In the genomic region with DNA sequence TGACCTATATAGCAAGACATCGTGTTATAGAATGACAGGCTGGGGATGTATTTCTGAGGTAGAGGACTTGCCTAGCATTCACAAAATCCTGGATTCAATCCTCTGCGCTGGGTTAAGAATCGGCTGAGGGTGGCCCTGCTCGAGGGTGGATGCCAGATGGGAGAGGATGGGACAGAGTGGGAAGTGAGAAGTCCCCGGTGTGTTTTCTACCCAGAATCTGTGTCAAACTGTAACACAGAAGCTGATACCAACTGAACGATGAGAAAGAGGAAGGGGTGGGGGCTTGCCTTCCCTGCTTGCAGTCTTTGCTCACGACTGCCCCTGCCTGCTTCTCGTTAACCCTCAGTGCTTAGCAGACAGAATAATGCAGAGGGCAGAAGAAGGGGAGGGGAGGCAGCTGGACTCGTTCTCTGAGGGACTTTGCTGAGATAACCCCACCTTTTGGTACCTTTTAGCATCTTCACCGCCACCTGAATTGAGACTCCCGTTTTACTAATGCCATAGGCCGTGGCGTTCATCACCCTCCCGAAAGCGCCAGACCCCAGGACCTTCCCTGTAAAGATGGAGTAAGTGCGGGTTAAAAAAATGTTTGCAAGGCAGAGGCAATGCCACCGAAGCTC, we compare ENCODE assay signal across 17 mouse cellular contexts. TPM values are rescaled to one million over a fixed set of nuclear protein-coding genes. Genes with fewer than 3 reads are reported as not detected.
DNase-seq lines count a peak whose midpoint lies in the region.
"Had no signal": no experiment of that assay in that cellular context is flagged by ENCODE, and none has a peak within 500 bp of the region (broad histone marks: within the 10 kb centered on the region; RNA-seq: fewer than 3 reads in every experiment).

No protein-coding gene starts in this region.

- H3K36me3 ChIP-seq in heart, embryonic 10.5 days: no peaks in the 10 kb centered on the region
- H3K36me3 ChIP-seq: heart, embryonic 12.5 days; hindbrain, embryonic 12.5 days; kidney, embryonic 15.5 days; limb, embryonic 13.5 days had no signal

- H3K27me3 ChIP-seq in heart, embryonic 10.5 days (ENCODE audit: insufficient read depth, poor library complexity, severe bottlenecking): no peaks in the 10 kb centered on the region
- H3K27me3 ChIP-seq: forebrain, embryonic 13.5 days; heart, embryonic 12.5 days; hindbrain, embryonic 12.5 days; kidney, embryonic 15.5 days; limb, embryonic 13.5 days had no signal

- H3K4me1 ChIP-seq in heart, embryonic 10.5 days: no peaks in the 10 kb centered on the region
- H3K4me1 ChIP-seq: forebrain, embryonic 13.5 days; heart, embryonic 12.5 days; hindbrain, embryonic 12.5 days; kidney, embryonic 15.5 days; limb, embryonic 13.5 days had no signal

- peak; percentile 68 for DNase-seq in heart, embryonic 10.5 days (ENCODE audit: low spot score)
- no peak for DNase-seq in heart, adult 18-20 months
- peak; percentile 33 to 42 for DNase-seq in B cell, adult 2 months
- peak; percentile 75 to 87 for DNase-seq in layer of hippocampus, adult 18-20 months (ENCODE audit: low spot score in 2 of 2)
- peak; percentile 50 to 67 for DNase-seq in left cerebral cortex, postnatal 36 days (ENCODE audit: low spot score in 2 of 2)
- DNase-seq in cerebellum, adult 9-10 months: no peak
- no peak for DNase-seq in Muller cell, postnatal 12 days (ENCODE audit: inconsistent ontology term)
- DNase-seq in lung, adult 18-20 months: no peak

- no peak overlapping the region for H3K4me3 ChIP-seq in heart, embryonic 10.5 days
- H3K4me3 ChIP-seq: forebrain, embryonic 13.5 days; heart, embryonic 12.5 days; hindbrain, embryonic 12.5 days; kidney, embryonic 15.5 days; limb, embryonic 13.5 days had no signal

- no peak overlapping the region for H3K27ac ChIP-seq in heart, embryonic 10.5 days
- H3K27ac ChIP-seq: forebrain, embryonic 13.5 days; hindbrain, embryonic 12.5 days; kidney, embryonic 15.5 days; limb, embryonic 13.5 days had no signal

- no peaks in the 10 kb centered on the region for H3K9me3 ChIP-seq in heart, embryonic 10.5 days
- H3K9me3 ChIP-seq: forebrain, embryonic 13.5 days; heart, embryonic 12.5 days; hindbrain, embryonic 12.5 days; kidney, embryonic 15.5 days; limb, embryonic 13.5 days had no signal

- WGBS in heart, embryonic 10.5 days: 59% methylated on average over 17 of the region's 17 CpGs

- intact Hi-C loops in left cerebral cortex, postnatal 36 days (cut with DNase I): no loop called here

RNA-seq across cellular contexts. Expression of a gene that starts 32.0 kb away (rescaled TPM):
- polyA plus RNA-seq in heart, embryonic 10.5 days (2016; fragmentation: Nextera tagmentation; extraction: Ambion mirVana): not detected in 2 replicates
- total RNA-seq in heart, adult 18-20 months (2021): not detected
- total RNA-seq in layer of hippocampus, adult 18-20 months (2021): not detected
- total RNA-seq in left cerebral cortex, postnatal 36 days (2021): not detected
- polyA plus RNA-seq: forebrain, embryonic 13.5 days; heart, embryonic 12.5 days; hindbrain, embryonic 12.5 days; kidney, embryonic 15.5 days; limb, embryonic 13.5 days; lung, embryonic 16.5 days; midbrain, embryonic 16.5 days; stomach, embryonic 14.5 days had no signal

RNA-seq across cellular contexts. Expression of a gene that starts 46.0 kb away (rescaled TPM):
- 0.04 TPM in 1 of 2 replicates, not detected in the other for polyA plus RNA-seq in heart, embryonic 10.5 days (2016; fragmentation: Nextera tagmentation; extraction: Ambion mirVana)
- under 1 TPM; 0.10 to 0.62 TPM for total RNA-seq in heart, adult 18-20 months (2021)
- total RNA-seq in layer of hippocampus, adult 18-20 months (2021): 1 to 10 TPM; 7.1 to 7.9 TPM
- total RNA-seq in left cerebral cortex, postnatal 36 days (2021): 1 to 10 TPM; 4.8 to 7.0 TPM

RNA-seq across cellular contexts. Expression of a gene that starts 47.2 kb away (rescaled TPM):
- not detected in 2 replicates for polyA plus RNA-seq in heart, embryonic 10.5 days (2016; fragmentation: Nextera tagmentation; extraction: Ambion mirVana)
- not detected for total RNA-seq in heart, adult 18-20 months (2021)
- total RNA-seq in layer of hippocampus, adult 18-20 months (2021): not detected
- not detected for total RNA-seq in left cerebral cortex, postnatal 36 days (2021)
- total RNA-seq: adrenal gland, adult 18-20 months had no signal
- polyA plus RNA-seq: forebrain, embryonic 13.5 days; heart, embryonic 12.5 days; hindbrain, embryonic 12.5 days; kidney, embryonic 15.5 days; lung, embryonic 16.5 days; midbrain, embryonic 16.5 days had no signal

Comparison
In these comparisons a context has a peak if more than half of its experiments do, and no peak if none do; other contexts are left out.
1. DNase-seq: peak in heart, embryonic 10.5 days (single experiment), B cell, adult 2 months (2 of 2), layer of hippocampus, adult 18-20 months (2 of 2) and left cerebral cortex, postnatal 36 days (2 of 2); none in heart, adult 18-20 months (0 of 2), cerebellum, adult 9-10 months (single experiment), Muller cell, postnatal 12 days (single experiment) and lung, adult 18-20 months (0 of 2).